Mouse (Mus musculus): ENCODE measurements around the gene Nadsyn1. TPM values are rescaled to one million over a fixed set of nuclear protein-coding genes. Genes with fewer than 3 reads are reported as not detected.

The Nadsyn1 gene
- polyA plus RNA-seq, 1 experiment from 2014 or later: 5.2 TPM

DNA sequence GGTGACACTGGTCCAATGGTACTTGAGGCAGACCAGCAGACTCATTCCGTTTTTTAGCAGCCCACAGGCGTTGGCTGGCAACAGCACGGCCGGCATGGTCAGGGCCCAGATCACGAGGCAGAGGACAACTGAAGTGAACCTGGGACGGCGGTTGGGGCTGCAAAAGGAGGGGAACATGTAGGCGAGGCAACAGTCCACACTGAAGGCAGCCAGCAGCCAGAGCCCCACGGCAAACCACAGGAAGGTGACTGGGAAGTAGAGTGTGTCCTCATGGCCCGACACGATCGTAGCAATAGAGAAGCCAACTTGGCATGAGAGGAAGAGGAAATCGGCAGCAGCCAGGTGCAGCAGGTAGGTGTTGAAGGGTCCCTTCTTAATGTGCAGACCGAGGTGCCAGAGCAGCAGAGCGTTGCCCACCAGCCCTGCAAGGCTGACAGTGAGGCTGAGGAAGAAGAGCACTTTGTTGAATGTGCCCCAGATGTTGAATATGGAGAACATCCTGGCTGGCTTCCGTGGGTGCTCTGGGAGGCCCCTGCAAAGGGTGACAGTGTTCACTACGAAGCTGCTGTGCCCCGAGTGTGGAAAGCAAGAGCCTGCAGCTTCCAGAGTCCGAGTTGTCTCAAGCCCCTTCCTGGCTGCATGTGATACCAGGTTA lies 57.6 kb downstream of the Nadsyn1 start:
- ATAC-seq (no peak), DNase-seq (ENCODE audit: low spot score) (no peak)
- Histone ChIP-seq H3K4me3 (ENCODE audit: low read depth, low read length) (no peak overlapping the region), H3K9me3 (replicated peaks; ENCODE audit: control insufficient read depth, low read length) (no peaks in the 10 kb centered on the region), H3K9ac (ENCODE audit: low read length) (no peak overlapping the region), H3K4me2 (ENCODE audit: low read length) (no peak overlapping the region), H3K27ac (ENCODE audit: low read depth, low read length) (no peak overlapping the region), H3K4me1 (ENCODE audit: control insufficient read depth, insufficient read depth, low read length) (no peaks in the 10 kb centered on the region), H3K36me3 (ENCODE audit: control insufficient read depth, insufficient read depth, low read length) (no peaks in the 10 kb centered on the region), H3K27me3 (replicated peaks; ENCODE audit: control insufficient read depth, insufficient read depth, low read length) (0 out of 2 replicates have a peak, but pooled peaks cover 4% of the 10 kb centered on the region)
- 78% methylated on average over 19 of the region's 19 CpGs for WGBS

DNA sequence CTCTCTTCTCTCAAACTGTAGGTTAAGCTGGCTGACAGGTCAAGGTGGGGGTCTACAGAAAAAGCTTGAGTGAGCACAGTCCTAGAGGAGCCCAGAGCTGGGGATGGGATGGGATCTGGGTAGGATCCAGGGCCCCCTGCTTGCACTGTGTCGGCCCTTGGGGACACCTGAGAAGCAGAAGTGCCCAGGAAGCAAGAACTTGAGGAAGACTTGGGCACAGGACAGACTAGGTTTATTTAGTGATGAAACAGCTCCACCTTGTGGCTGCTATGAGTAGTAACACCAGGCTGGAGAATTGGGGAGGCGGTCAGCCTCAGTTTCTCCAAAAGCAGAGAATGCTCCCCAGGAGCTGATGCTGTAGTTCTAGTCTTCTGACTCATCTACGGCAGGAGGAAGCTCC lies 58.9 kb downstream of the Nadsyn1 start:
- Histone ChIP-seq H3K9ac (ENCODE audit: low read length) (no peak overlapping the region), H3K9me3 (replicated peaks; ENCODE audit: control insufficient read depth, low read length) (no peaks in the 10 kb centered on the region), H3K27me3 (replicated peaks; ENCODE audit: control insufficient read depth, insufficient read depth, low read length) (0 out of 2 replicates have a peak, but pooled peaks cover 4% of the 10 kb centered on the region), H3K36me3 (ENCODE audit: control insufficient read depth, insufficient read depth, low read length) (no peaks in the 10 kb centered on the region), H3K4me2 (ENCODE audit: low read length) (no peak overlapping the region), H3K27ac (ENCODE audit: low read depth, low read length) (no peak overlapping the region), H3K4me1 (ENCODE audit: control insufficient read depth, insufficient read depth, low read length) (no peaks in the 10 kb centered on the region), H3K4me3 (ENCODE audit: low read depth, low read length) (no peak overlapping the region)
- peak; percentile 62; the same call in 1 of the 2 replicates for ATAC-seq
- 28% methylated on average over 3 of the region's 3 CpGs for WGBS
- DNase-seq (ENCODE audit: low spot score): peak; percentile 71

DNA sequence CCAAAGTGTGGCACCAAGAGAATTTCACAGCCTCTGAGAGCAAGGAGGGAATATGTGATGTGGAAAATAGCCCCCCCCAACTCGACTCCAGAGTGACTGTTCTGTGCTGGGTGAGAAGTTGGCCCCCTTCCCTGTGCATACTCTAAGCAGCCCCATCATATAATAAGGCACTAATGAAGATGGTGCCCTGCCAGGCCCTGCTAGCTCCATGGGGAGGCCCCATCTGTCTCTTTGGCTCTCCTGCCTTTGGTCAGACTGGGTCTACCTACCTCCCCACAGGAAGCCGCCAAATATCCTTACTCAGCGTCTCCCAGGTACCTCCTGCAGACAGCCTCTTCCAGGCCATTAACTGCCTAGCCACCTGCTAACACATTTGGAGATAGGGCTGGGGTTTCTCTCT lies 63.7 kb downstream of the Nadsyn1 start:
- H3K4me2 ChIP-seq (ENCODE audit: low read length): no peak overlapping the region
- ATAC-seq: no peak
- H3K27me3 ChIP-seq (replicated peaks; ENCODE audit: control insufficient read depth, insufficient read depth, low read length): peaks cover 6% of the 10 kb centered on the region; the same call in 1 of the 2 replicates
- no peaks in the 10 kb centered on the region for H3K9me3 ChIP-seq (replicated peaks; ENCODE audit: control insufficient read depth, low read length)
- H3K27ac ChIP-seq (ENCODE audit: low read depth, low read length): no peak overlapping the region
- no peaks in the 10 kb centered on the region for H3K36me3 ChIP-seq (ENCODE audit: control insufficient read depth, insufficient read depth, low read length)
- H3K4me1 ChIP-seq (ENCODE audit: control insufficient read depth, insufficient read depth, low read length): peaks cover 7% of the 10 kb centered on the region; the same call in 1 of the 2 replicates
- WGBS: 46% methylated on average over 3 of the region's 3 CpGs
- peak; percentile 36 for DNase-seq (ENCODE audit: low spot score)
- no peak overlapping the region for H3K4me3 ChIP-seq (ENCODE audit: low read depth, low read length)
- H3K9ac ChIP-seq (ENCODE audit: low read length): no peak overlapping the region

DNA sequence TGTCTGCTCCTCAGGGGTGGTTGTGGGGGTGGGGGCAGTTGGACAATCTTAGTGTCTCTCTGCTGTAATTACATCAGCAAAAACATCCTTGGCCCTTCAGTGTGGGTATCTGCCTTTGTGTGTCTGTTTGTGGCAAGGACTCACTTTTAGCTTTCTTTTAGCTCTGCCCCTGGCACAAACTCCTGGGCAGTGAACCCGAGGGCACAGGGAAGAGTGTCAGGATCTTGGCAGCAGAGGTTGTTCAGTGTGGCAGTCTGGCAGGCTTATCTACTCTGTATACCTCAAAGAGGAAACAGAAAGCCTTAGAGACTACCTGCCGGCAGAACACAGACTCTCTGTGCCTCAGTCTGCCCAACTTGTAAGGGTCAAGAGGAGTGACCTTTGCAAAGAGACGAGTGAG lies 65.0 kb downstream of the Nadsyn1 start:
- Histone ChIP-seq H3K9me3 (replicated peaks; ENCODE audit: control insufficient read depth, low read length) (no peaks in the 10 kb centered on the region), H3K4me2 (ENCODE audit: low read length) (no peak overlapping the region), H3K4me1 (ENCODE audit: control insufficient read depth, insufficient read depth, low read length) (peaks cover 7% of the 10 kb centered on the region; the same call in 1 of the 2 replicates), H3K27me3 (replicated peaks; ENCODE audit: control insufficient read depth, insufficient read depth, low read length) (peaks cover 6% of the 10 kb centered on the region; the same call in 1 of the 2 replicates), H3K27ac (ENCODE audit: low read depth, low read length) (no peak overlapping the region), H3K36me3 (ENCODE audit: control insufficient read depth, insufficient read depth, low read length) (no peaks in the 10 kb centered on the region), H3K9ac (ENCODE audit: low read length) (no peak overlapping the region), H3K4me3 (ENCODE audit: low read depth, low read length) (no peak overlapping the region)
- DNase-seq (ENCODE audit: low spot score) (no peak), ATAC-seq (no peak)
- 76% methylated on average over 3 of the region's 3 CpGs for WGBS

DNA sequence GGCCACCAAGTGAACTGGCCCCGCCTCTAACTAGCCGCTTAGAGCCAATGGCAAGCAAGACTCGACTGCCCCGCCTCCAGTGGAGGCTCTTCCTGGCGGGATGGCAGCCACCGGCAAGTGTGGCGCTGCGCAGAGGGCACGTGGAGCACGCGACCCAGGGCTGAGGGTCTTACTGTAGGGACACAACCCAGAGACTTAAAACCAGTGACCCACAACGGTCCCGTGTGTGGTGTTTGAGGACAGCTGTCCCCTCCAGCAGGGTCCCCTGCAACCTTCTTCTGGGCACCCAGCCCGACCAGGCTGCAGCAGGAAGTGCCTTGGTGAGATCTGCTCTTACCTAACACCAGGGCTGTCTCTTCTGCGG lies 65.6 kb downstream of the Nadsyn1 start:
- peak overlapping the region; percentile 66 for H3K4me2 ChIP-seq (ENCODE audit: low read length)
- DNase-seq (ENCODE audit: low spot score): peak; percentile 90
- H3K9ac ChIP-seq (ENCODE audit: low read length): peak overlapping the region; percentile 13; the same call in 1 of the 2 replicates
- H3K36me3 ChIP-seq (ENCODE audit: control insufficient read depth, insufficient read depth, low read length): no peaks in the 10 kb centered on the region
- H3K27me3 ChIP-seq (replicated peaks; ENCODE audit: control insufficient read depth, insufficient read depth, low read length): peaks cover 6% of the 10 kb centered on the region; the same call in 1 of the 2 replicates
- no peaks in the 10 kb centered on the region for H3K9me3 ChIP-seq (replicated peaks; ENCODE audit: control insufficient read depth, low read length)
- 2% methylated on average over 15 of the region's 15 CpGs for WGBS
- peak overlapping the region; percentile 28 for H3K4me3 ChIP-seq (ENCODE audit: low read depth, low read length)
- peak; percentile 92 for ATAC-seq
- peaks cover 7% of the 10 kb centered on the region; the same call in 1 of the 2 replicates for H3K4me1 ChIP-seq (ENCODE audit: control insufficient read depth, insufficient read depth, low read length)
- no peak overlapping the region for H3K27ac ChIP-seq (ENCODE audit: low read depth, low read length)

DNA sequence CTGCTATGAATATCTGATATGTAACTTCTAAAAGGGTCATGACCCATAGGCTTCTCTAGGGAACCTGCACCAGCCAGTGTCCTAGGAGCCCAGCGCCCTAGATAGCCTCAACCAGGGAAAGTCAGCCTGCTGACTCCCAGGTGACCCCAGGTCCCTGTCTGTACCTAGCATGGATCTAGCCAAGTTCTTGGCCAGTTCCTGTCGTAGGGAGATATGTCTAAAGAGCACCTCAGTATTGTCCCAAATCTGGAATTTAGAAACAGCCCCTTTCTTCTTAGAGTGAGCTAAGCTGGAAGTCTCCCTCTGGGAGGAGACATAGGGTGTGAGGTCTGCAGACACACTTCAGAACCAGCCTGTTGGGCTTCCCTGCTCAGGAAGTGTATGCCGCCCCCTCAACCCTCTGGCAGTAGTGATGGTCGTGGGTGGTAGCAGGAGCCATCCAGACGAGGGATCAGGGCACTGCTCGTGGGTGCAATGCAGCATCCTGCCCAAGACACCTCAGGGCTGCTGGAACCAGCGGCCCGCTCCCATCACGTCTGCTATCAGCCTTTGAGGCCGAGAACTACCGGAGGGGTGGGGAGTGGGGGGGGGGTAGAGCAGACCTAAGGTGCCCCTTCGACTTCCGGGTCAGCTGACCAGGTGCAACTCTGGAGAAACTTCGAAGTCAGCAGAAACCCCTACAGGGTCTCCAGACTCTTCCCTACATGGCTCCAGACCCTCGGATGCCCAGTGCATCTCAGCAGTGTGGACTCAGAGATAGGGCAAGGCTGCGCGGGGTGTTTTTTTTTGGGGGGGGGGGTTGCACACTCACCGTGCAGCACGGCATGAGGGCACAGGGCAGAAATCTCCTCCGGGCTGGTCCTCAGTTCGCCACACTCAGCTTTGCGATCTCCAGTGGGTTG lies 66.3 kb downstream of the Nadsyn1 start, which contains the start of gene Osbpl5:
TSS of gene Osbpl5 (minus strand) at position 861 of the 902 bp plus-strand sequence.
- DNase-seq (ENCODE audit: low spot score): no peak

DNA sequence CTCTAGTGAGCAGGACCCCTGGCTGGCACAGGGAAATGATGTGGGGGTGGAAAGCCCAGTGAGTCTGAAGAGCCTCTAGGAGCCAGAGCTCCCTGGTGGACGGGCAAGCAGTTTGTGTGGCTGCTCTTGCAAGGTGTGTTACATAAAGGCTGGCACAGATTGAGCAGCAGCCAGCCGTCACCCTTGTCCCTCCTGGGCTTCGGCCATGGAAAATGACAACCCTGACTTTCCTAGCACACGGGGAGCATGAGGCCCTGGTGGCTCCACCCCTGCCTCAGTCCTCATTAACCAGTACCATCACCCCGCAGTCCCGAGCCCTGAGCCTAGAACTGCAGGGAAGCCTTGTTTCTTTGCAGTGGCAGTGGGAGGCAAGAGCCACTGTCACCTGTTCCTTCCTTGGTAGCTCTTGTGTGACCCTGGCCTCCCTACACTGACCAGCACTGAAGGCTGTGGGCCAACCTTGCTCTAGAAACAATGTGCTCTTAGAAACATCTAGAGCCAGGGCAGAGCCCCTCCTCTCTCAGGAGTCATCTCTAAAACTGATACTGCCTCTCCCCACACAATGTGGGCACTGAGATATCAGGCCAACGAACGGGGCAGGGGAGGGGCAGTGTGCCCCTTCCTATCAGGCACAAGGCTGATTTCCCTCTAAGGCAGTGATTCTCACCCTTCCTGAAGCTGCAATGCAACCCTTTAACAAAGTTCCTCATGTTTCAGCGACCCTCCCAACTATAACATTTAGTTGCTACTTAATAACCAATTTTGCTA lies 67.1 kb downstream of the Nadsyn1 start:
- 72% methylated on average over 9 of the region's 9 CpGs for WGBS
- H3K9ac ChIP-seq (ENCODE audit: low read length): no peak overlapping the region
- no peak for DNase-seq (ENCODE audit: low spot score)
- no peak for ATAC-seq
- H3K9me3 ChIP-seq (replicated peaks; ENCODE audit: control insufficient read depth, low read length): no peaks in the 10 kb centered on the region
- H3K27ac ChIP-seq (ENCODE audit: low read depth, low read length): no peak overlapping the region
- H3K4me3 ChIP-seq (ENCODE audit: low read depth, low read length): no peak overlapping the region
- no peaks in the 10 kb centered on the region for H3K36me3 ChIP-seq (ENCODE audit: control insufficient read depth, insufficient read depth, low read length)
- H3K4me1 ChIP-seq (ENCODE audit: control insufficient read depth, insufficient read depth, low read length): peaks cover 7% of the 10 kb centered on the region; the same call in 1 of the 2 replicates
- H3K4me2 ChIP-seq (ENCODE audit: low read length): no peak overlapping the region
- peaks cover 6% of the 10 kb centered on the region; the same call in 1 of the 2 replicates for H3K27me3 ChIP-seq (replicated peaks; ENCODE audit: control insufficient read depth, insufficient read depth, low read length)

More for the DNA sequence above, 66.3 kb downstream of the Nadsyn1 start, which contains the start of gene Osbpl5:
- H3K9ac ChIP-seq (ENCODE audit: low read length): peak within 1 kb of the TSS; percentile 29
- no peaks in the 10 kb centered on the region for H3K36me3 ChIP-seq (ENCODE audit: control insufficient read depth, insufficient read depth, low read length)
- peak within 1 kb of the TSS; percentile 28 for H3K4me3 ChIP-seq (ENCODE audit: low read depth, low read length)
- H3K4me1 ChIP-seq (ENCODE audit: control insufficient read depth, insufficient read depth, low read length): peaks cover 7% of the 10 kb centered on the region; the same call in 1 of the 2 replicates
- H3K4me2 ChIP-seq (ENCODE audit: low read length): peak within 1 kb of the TSS; percentile 66
- H3K27me3 ChIP-seq (replicated peaks; ENCODE audit: control insufficient read depth, insufficient read depth, low read length): peaks cover 6% of the 10 kb centered on the region; the same call in 1 of the 2 replicates
- no peaks in the 10 kb centered on the region for H3K9me3 ChIP-seq (replicated peaks; ENCODE audit: control insufficient read depth, low read length)
- 0 out of 2 replicates have a peak, but pooled peaks have one; percentile 6 for ATAC-seq
- no peak within 1 kb of the TSS for H3K27ac ChIP-seq (ENCODE audit: low read depth, low read length)
- 29% methylated on average over 22 of the region's 22 CpGs for WGBS

DNA sequence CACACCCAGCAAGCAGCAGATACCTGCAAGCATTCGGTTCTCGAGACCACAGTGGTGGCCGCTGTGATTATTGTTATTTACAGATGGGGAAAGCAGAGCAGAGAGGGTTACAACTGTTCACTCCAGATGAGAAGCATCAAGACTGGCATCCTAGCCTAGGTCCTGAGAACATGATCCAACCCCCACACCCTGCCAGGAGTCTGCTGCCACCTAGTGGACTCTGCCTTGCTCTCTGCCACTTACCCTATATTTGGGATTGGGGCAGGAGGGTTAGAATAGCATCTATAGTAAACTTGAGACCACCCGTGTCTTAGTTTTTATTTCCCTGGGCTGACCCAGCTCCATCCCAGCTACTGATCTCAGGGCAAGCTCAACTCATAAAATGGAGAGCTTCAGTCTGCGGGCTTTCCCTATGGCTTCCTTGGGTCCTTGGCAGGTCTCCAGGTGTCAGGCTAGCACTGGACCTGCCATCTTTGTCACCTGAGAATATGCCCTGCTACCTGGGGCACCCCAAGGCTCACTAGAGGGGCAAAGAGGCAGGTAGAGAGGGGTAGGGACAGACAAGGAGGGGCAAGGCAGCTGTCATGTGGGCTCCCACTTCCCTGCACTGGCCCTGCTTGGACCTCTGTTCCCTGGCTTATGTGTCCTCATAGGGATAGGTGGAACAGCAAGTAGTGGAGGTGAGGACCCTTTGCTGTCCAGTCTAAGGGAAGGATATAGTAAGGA lies 68.5 kb downstream of the Nadsyn1 start:
- H3K4me3 ChIP-seq (ENCODE audit: low read depth, low read length): no peak overlapping the region
- peaks cover 7% of the 10 kb centered on the region; the same call in 1 of the 2 replicates for H3K4me1 ChIP-seq (ENCODE audit: control insufficient read depth, insufficient read depth, low read length)
- DNase-seq (ENCODE audit: low spot score) (peak; percentile 71), ATAC-seq (0 out of 2 replicates have a peak, but pooled peaks have one; percentile 6)
- H3K4me2 ChIP-seq (ENCODE audit: low read length): no peak overlapping the region
- H3K27ac ChIP-seq (ENCODE audit: low read depth, low read length): no peak overlapping the region
- peaks cover 6% of the 10 kb centered on the region; the same call in 1 of the 2 replicates for H3K27me3 ChIP-seq (replicated peaks; ENCODE audit: control insufficient read depth, insufficient read depth, low read length)
- H3K9me3 ChIP-seq (replicated peaks; ENCODE audit: control insufficient read depth, low read length): no peaks in the 10 kb centered on the region
- no peak overlapping the region for H3K9ac ChIP-seq (ENCODE audit: low read length)
- H3K36me3 ChIP-seq (ENCODE audit: control insufficient read depth, insufficient read depth, low read length): no peaks in the 10 kb centered on the region
- WGBS: 53% methylated on average over 5 of the region's 5 CpGs

All from forebrain, embryonic 14.5 days (tissue).